Mouse (Mus musculus): ENCODE data around the gene A030014E15Rik.
"Not testable (repeated sequence)": the region's sequence is repeated elsewhere in the genome, so short reads cannot be mapped to it uniquely, and the experiment has no call there.

Gene A030014E15Rik

GRCm38 (mm10) chr1:82924650-82925049, at the start of gene A030014E15Rik:
Gene A030014E15Rik (plus strand): TSS chr1:82924917.
- in situ Hi-C loops (cut with MboI, MseI) = loop anchor here (10.0 kb wide), 1 partner anchor 1390 kb away; no protein-coding TSS in a partner anchor

DNA sequence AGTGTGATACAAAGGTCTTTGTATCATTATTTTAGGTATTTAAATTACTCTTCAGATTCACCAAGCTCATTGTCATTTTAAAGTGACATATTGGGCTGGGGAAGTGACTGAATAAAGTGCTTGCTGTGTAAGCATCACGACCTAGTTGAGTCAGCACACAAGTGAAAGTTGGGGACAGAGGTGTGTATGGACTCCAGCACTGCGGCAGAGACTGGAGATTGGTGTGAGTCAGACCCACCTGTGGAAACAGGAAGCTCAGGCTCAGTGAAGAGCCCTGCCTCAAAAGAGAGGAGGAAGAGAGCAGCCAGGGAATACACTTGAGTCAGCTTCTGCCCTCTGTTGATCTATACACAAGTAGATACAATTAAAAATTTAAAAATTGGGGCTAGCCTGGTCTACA, 45.5 kb upstream of the A030014E15Rik start:
- in situ Hi-C loops (cut with MboI, MseI) = loop anchor here (10.0 kb wide), 1 partner anchor 554 kb away; no protein-coding TSS in a partner anchor

DNA sequence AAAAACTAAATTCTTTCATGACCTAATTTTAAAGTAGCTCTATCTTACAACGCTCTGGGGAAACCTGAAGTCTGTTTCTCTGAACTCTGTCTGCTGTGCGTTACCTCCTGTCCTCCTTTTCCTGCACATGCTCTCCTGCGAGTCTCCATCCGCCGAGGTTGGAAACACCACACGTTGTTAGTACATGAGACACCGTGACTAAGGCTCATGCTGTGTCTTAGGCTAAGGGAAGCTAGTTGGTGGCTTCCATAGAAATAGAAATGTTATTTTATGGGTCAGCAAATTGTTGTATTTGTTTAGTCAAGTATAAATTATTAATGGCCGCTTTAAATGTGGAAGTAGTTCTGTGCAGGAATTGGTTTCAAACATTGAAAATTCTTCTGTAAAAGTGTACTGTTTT, 44.5 kb upstream of the A030014E15Rik start:
- in situ Hi-C loops (cut with MboI, MseI) = no loop called here

- in situ Hi-C loops (cut with MboI, MseI) = no loop called here
Observed at GRCm38 (mm10) chr1:82893269-82893668, 31.4 kb upstream of the A030014E15Rik start.

- in situ Hi-C loops (cut with MboI, MseI) = loop anchor here (5.0 to 10.0 kb wide), 2 partner anchors 64 to 103 kb away; partner anchors contain the start of gene Gm47955
Observed at GRCm38 (mm10) chr1:82900567-82900966, 24.1 kb upstream of the A030014E15Rik start.

DNA sequence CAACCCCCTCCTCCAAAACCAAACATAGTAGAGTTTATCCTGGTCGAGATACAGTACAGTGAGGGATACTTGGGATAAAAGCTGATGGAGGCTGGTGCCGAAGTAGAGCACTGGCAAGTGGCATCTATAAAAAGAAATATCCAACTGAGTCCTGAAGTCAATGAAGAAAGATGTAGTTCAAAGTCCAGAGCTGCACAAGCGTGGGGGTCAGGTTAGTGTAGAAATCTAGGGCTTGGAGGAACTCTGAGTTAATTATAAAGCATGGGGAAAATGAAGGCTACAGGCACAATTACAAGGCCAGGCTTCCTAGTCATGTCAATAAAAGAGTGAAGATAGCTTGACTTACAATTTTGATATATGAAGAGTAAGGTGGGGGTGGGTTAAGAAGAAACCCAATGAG, 23.5 kb upstream of the A030014E15Rik start:
- in situ Hi-C loops (cut with MboI, MseI) = loop anchor here (5.0 to 10.0 kb wide), 2 partner anchors 64 to 104 kb away; partner anchors contain the start of gene Gm47955

GRCm38 (mm10) chr1:82905886-82906285, 18.8 kb upstream of the A030014E15Rik start:
- in situ Hi-C loops (cut with MboI, MseI) = loop anchor here (10.0 kb wide), 1 partner anchor 59 kb away; the partner anchor contains the start of gene Gm47955

DNA sequence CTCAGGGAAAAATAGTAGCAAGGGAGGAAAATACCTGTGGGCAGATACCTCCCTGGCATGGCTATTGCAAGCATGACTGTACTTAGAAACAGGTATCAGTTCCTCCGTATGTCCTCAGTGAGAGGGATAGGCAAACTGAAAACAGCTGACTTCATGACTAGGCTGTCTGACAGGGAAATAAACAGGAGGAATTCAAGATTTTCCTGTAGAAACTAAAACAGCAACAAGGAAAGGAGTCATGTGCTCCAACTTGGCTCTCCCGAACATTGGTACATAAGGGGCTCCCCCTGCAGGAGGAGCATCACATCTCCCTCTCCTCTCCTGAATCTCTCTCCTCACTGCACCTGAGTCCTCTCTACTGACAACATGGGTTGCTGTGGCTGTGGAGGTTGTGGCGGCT, 11.7 kb upstream of the A030014E15Rik start, which contains the start of gene A030005L19Rik:
A030005L19Rik (plus strand) TSS at position 301 of the 400 bp plus-strand sequence.
- in situ Hi-C loops (cut with MboI, MseI) = no loop called here

DNA sequence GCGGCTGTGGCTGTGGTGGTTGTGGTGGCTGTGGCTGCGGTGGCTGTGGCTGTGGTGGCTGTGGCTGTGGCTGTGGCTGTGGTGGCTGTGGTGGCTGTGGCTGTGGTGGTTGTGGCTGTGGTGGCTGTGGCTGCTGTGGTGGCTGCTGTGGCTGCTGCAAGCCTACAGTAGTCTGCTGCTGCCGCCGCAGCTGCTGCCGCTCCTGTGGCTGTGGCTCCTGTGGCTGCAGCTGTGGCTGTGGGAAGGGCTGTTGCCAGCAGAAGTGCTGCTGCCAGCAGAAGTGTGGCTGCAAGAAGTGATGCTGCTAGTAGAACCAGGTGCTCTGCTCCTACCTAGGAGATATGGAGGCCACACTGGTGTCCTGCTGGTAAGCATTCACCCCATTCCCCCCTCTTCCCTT, 11.3 kb upstream of the A030014E15Rik start:
- in situ Hi-C loops (cut with MboI, MseI) = not testable (repeated sequence)

DNA sequence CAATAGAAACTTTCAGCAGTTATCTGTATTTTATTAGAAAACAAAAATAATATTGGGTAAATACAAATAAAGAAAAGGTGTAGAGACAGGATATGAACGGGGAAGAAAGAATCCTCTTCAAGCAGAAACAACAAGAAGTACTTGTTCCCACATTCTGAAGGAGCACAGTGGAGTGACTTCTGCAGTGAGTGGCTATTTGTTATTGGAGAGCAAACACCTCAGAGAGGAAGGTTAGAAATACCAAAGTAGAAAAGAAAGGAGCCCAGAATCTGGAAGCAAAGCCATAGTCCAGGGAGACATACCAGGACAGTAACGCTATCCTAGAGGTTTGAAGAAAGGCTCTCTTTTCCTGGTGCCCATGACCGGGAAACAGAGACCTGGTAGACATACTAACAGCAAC, 5.8 kb downstream of the A030014E15Rik start:
- in situ Hi-C loops (cut with MboI, MseI) = not testable (repeated sequence)

DNA sequence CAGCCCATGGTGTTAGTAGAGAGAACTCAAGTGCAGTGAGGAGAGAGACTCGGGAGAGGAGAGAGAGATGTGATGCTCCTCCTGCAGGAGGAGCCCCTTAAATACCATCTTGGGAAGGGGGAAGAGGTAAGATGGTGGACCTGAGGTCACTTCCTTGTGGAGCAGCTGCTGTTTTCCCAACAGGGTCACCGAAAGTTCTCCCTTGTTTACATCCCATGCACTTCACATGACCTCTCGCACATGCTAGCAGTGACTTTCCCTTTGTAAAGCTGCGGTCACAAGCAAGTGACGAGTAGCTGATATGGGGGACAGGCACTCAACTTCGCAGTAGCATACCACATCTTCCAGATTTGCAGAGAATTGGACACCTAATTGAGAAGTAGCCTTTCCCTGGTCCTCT, 6.6 kb downstream of the A030014E15Rik start, which contains the start of gene Gm6217:
Gm6217 (minus strand) TSS at position 74 of the 400 bp plus-strand sequence.
- in situ Hi-C loops (cut with MboI, MseI) = not testable (repeated sequence)

DNA sequence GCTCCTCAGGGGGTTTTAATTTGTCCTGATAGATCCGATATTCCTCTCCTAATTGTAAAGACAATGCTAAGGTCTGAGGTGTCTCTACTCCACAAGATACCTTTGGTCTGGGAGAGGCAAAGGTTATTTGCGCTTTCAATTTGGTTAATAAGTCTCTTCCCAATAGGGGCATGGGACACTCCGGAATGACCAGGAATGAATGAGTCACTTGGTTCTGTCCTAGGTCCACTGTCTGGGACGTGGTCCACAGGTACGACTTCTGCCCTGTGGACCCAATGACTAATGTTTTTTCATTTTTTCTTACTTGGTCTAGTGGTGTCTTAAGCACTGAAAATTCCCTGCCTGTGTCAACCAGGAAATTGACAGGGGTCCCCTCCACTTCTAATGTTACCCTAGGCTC, 13.9 kb downstream of the A030014E15Rik start:
- in situ Hi-C loops (cut with MboI, MseI) = no loop called here

DNA sequence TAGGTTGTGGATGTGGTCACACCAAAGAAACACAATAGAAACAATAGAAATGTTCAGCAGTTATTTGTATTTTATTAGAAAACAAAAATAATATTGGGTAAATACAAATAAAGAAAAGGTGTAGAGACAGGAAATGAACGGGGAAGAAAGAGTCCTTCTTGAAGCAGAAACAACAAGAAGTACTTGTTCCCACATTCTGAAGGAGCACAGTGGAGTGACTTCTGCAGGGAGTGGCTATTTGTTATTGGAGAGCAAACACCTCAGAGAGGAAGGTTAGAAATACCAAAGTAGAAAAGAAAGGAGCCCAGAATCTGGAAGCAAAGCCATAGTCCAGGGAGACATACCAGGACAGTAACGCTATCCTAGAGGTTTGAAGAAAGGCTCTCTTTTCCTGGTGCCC, 17.8 kb downstream of the A030014E15Rik start:
- in situ Hi-C loops (cut with MboI, MseI) = not testable (repeated sequence)

DNA sequence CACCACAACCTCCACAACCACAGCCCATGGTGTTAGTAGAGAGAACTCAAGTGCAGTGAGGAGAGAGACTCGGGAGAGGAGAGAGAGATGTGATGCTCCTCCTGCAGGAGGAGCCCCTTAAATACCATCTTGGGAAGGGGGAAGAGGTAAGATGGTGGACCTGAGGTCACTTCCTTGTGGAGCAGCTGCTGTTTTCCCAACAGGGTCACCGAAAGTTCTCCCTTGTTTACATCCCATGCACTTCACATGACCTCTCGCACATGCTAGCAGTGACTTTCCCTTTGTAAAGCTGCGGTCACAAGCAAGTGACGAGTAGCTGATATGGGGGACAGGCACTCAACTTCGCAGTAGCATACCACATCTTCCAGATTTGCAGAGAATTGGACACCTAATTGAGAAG, 18.6 kb downstream of the A030014E15Rik start, which contains the start of gene A030003K21Rik:
A030003K21Rik (minus strand) TSS at position 94 of the 400 bp plus-strand sequence.
- in situ Hi-C loops (cut with MboI, MseI) = not testable (repeated sequence)

DNA sequence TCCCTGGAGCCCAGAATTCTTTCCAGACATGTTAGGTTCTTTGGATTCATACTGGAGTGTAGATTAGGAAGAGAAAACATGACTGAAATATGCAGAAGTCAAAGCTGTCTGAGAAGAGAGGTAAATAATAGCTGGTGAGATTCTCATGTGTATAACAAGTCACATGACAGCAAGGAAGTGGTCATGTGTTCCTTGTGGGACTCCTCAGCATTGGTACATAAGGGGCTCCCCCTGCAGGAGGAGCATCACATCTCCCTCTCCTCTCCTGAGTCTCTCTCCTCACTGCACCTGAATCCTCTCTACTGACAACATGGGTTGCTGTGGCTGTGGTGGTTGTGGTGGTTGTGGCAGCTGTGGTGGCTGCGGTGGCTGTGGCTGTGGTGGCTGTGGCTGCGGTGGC, 21.3 kb downstream of the A030014E15Rik start:
- in situ Hi-C loops (cut with MboI, MseI) = not testable (repeated sequence)

DNA sequence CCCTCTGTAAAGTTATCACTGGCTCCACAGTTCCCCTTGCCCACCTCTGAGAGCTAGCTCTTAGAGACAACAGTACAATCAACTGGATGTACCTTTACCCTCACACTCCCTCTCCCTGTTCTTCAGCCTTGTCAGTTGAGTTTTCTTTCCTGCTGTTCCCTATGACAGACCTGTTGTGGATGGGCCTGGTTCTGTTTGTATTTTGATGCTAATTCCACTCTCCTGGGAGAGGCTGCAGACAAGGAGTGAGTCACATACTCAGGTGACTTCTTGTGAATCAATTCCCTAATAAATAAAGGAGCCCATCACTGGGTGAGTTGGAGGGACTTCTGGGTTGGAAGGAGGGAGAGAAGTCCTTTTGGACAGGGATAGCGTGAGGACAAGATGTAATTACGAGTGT, 23.9 kb downstream of the A030014E15Rik start:
- in situ Hi-C loops (cut with MboI, MseI) = no loop called here

- in situ Hi-C loops (cut with MboI, MseI) = not testable (repeated sequence)
Observed at GRCm38 (mm10) chr1:82955913-82956312, 31.2 kb downstream of the A030014E15Rik start, which contains the start of gene Gm7544. Gene Gm7544 (minus strand): TSS chr1:82956013.

DNA sequence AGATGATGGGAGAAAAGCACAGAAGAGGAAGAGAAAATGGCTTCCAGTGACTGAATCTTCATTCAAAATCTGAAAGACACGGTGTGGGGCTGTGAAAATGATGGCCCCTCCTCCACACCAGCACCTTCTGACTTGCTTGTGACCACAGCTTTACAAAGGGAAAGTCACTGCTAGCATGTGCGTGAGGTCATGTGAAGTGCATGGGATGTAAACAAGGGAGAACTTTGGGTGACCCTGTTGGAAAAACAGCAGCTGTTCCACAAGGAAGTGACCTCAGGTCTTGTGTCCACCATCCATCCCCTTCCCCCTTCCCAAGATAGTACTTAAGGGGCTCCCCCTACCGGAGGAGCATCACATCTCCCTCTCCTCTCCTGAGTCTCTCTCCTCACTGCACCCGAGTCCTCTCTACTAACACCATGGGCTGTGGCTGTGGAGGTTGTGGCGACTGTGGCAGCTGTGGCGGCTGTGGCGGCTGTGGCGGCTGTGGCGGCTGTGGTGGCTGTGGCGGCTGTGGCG, 35.2 kb downstream of the A030014E15Rik start, which contains the start of gene Gm47955:
Gm47955 (plus strand) TSS at position 417 of the 516 bp plus-strand sequence.
- in situ Hi-C loops (cut with MboI, MseI) = loop anchor here (10.0 kb wide), 1 partner anchor 55 kb away; no protein-coding TSS in a partner anchor

GRCm38 (mm10) chr1:82966413-82966812, 41.7 kb downstream of the A030014E15Rik start:
- in situ Hi-C loops (cut with MboI, MseI) = loop anchor here (10.0 kb wide), 1 partner anchor 62 kb away; no protein-coding TSS in a partner anchor

GRCm38 (mm10) chr1:82972046-82972445, 47.3 kb downstream of the A030014E15Rik start:
- in situ Hi-C loops (cut with MboI, MseI) = loop anchor here (10.0 kb wide), 1 partner anchor 187 kb away; no protein-coding TSS in a partner anchor

DNA sequence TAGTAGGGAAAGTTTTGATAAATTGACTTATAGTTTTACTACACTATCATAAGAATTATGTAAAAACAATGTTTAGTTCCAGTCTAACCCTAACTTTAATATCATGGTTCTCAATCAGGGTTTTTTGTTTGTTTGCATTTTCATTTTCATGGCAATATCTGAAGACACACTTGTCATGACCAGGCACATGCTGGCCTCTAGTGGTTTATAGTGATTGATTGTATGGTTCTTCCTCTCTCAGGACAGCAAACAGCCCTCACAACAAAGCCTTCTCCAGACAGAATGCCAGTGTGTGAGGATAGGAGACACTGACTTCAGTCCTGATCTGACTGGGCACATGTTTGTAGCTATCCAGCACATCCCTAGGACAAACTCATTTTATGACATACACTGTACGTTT, 48.5 kb downstream of the A030014E15Rik start:
- in situ Hi-C loops (cut with MboI, MseI) = loop anchor here (10.0 kb wide), 1 partner anchor 188 kb away; no protein-coding TSS in a partner anchor

DNA sequence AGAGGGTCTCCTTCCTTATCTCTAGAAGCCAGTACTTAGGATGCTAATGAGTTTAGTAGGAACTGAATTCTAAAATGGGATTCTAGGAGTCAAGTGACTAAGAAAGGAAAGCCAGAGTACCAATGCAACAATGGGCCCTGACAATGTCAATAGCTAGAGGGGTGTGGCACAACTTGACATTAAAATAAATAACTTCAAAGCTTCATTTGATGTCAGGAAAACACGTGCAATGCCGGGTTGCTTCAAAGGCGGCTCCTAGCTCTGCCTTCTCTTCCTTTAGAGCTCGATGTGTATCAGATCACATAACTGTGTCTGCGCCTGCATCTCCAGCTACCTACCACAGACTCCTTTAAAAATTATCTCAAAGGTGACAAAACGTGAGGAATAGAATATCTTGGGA, 49.2 kb downstream of the A030014E15Rik start:
- in situ Hi-C loops (cut with MboI, MseI) = loop anchor here (10.0 kb wide), 1 partner anchor 189 kb away; no protein-coding TSS in a partner anchor

GRCm38 (mm10) chr1:82974342-82974741, 49.6 kb downstream of the A030014E15Rik start:
- in situ Hi-C loops (cut with MboI, MseI) = loop anchor here (10.0 kb wide), 1 partner anchor 190 kb away; no protein-coding TSS in a partner anchor
